Mouse (Mus musculus) lung, embryonic 15.5 days (tissue): ENCODE measurements around the gene Mark1. TPM values are rescaled to one million over a fixed set of nuclear protein-coding genes. Genes with fewer than 3 reads are reported as not detected.

Source experiments
- ATAC-seq: fragments of 200-750 bp; cut with Nextera tagmentation; 2 replicates; pipeline ENCODE4 v1.8.0; 2017; ENCODE audit warnings: moderate number of reproducible peaks, borderline replicate concordance; ENCODE audit not compliant: low FRiP score, low TSS enrichment; ENCODE audit errors: extremely low read depth
- H3K27ac ChIP-seq: fragments of 300-500 bp; sonication (generic); 2 replicates; pipeline ENCODE4 v1.5.1; 2015; ENCODE audit warnings: moderate library complexity, mild to moderate bottlenecking, inconsistent platforms
- H3K27me3 ChIP-seq: fragments of 300-500 bp; sonication (generic); 2 replicates; pipeline ENCODE4 v1.6.1; 2015; ENCODE audit warnings: inconsistent platforms
- H3K36me3 ChIP-seq: fragments of 300-500 bp; sonication (generic); 2 replicates; pipeline ENCODE4 v1.6.1; 2015; ENCODE audit warnings: inconsistent platforms
- H3K4me1 ChIP-seq: fragments of 300-500 bp; sonication (generic); 2 replicates; pipeline ENCODE4 v1.6.1; 2015; ENCODE audit warnings: inconsistent platforms
- H3K4me2 ChIP-seq: fragments of 300-500 bp; sonication (generic); 2 replicates; pipeline ENCODE4 v1.6.1; 2015; ENCODE audit warnings: inconsistent platforms, mild to moderate bottlenecking, moderate library complexity
- H3K4me3 ChIP-seq: fragments of 300-500 bp; sonication (generic); 2 replicates; pipeline ENCODE4 v1.5.1; 2015; ENCODE audit warnings: mild to moderate bottlenecking, inconsistent platforms
- H3K9ac ChIP-seq: fragments of 300-500 bp; sonication (generic); 2 replicates; pipeline ENCODE4 v1.6.1; 2015; ENCODE audit warnings: inconsistent platforms
- H3K9me3 ChIP-seq: fragments of 300-500 bp; sonication (generic); 2 replicates; pipeline ENCODE4 v1.6.1; 2016; ENCODE audit warnings: inconsistent platforms
- WGBS: fragments of 180-500 bp; shearing (Covaris S2); methylation state at CpG from one replicate; pipeline ENCODE4 v1.1.7; 2015; 5-methylcytosine and 5-hydroxymethylcytosine counted together
- polyA plus RNA-seq: library from polyadenylated mRNA; unstranded; fragments of >200 nt; fragmentation: Nextera tagmentation; extraction: Ambion mirVana; gene quantifications from 2 replicates; pipeline ENCODE4 v1.2.1, GENCODE M21; 2015

Gene Mark1
- polyA plus RNA-seq: 2.2 and 2.7 TPM in 2 replicates

DNA sequence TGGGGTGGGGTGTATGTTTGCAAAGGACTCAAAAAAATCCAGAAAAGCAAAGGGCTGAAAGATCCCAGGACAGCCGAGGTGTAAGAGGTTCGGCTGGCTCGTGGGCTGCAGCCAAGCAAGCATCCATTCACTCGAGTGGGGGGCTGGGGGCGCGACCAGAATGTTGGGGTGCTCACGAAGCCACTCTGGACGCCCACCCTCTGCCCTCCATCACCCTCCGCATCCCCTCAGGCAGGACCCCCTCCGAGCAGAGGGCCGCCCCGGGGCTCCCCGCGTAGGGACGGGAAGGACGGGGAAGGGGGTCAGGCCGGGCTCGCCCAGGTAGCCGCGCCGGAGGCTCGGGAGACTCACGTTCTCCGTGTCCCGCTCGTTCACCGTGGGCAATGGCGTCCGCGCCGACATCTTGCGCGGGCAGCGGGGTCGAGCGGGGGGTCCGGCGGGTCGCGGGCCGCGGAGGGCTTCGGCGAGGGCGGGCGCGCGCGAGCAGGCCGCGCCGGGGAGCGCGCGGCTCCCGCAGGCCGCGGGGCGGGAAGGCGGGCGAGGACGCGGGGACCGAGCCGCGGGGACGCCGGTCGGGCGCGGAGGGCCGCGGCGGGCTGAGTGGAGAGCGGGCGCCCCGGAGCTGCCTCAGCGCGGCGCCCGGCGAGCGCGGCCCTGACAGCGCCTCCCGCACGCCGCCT, at the start of gene Mark1:
TSS of gene Mark1 (minus strand) at position 500 of the 680 bp plus-strand sequence.
- WGBS: under 1% methylated on average over 80 of the region's 88 CpGs
- H3K9ac ChIP-seq: peak within 1 kb of the TSS; percentile 77
- H3K27ac ChIP-seq: no peak within 1 kb of the TSS
- H3K9me3 ChIP-seq: no peaks in the 10 kb centered on the region
- H3K4me2 ChIP-seq: peak within 1 kb of the TSS; percentile 81
- H3K27me3 ChIP-seq: peaks cover 5% of the 10 kb centered on the region
- H3K4me3 ChIP-seq: peak within 1 kb of the TSS; percentile 61
- no peaks in the 10 kb centered on the region for H3K36me3 ChIP-seq
- H3K4me1 ChIP-seq: peaks cover 10% of the 10 kb centered on the region
- ATAC-seq: peak; percentile 60; the same call in 1 of the 2 replicates

DNA sequence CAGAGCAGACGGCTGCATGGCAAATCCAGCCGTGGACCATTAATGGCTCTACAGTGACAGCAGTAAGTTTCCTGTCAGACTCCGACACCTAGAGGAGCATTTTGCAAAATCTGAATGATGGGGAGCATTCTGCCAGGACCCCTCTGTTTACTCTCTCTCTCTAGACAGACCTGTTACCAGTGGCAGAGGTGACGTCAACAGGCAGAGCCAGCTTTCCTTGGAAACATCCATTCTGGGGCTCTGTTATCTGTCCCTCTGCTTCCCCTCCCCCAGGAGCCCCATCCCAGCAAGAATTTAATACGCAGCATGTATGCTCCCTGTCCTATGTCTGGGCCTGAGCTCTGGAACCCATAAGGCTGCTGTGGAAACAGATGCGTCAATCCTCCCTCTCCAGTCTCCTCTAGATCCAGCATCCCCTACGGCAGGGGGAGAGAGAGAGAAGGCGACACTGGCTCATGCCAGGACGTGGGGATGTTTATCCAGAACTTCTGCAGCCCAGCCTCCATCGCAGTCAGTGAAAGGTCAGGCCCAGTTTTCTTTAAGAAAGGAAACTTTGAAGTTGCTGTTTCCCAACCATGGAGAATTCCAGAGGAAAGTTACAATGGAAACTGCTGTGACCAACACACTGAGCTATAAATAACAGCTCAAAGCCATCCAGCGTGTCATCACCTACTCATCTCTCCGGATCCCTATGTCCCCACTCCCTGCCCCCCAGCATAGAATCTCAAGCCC, 48.3 kb upstream of the Mark1 start:
- H3K36me3 ChIP-seq: no peaks in the 10 kb centered on the region
- no peak overlapping the region for H3K9ac ChIP-seq
- ATAC-seq: peak; percentile 81
- 31% methylated on average over 12 of the region's 12 CpGs for WGBS
- no peak overlapping the region for H3K4me2 ChIP-seq
- 0 out of 2 replicates have a peak, but pooled peaks cover 6% of the 10 kb centered on the region for H3K4me1 ChIP-seq
- H3K27me3 ChIP-seq: no peaks in the 10 kb centered on the region
- peak overlapping the region; percentile 58; the same call in 1 of the 2 replicates for H3K27ac ChIP-seq
- H3K4me3 ChIP-seq: no peak overlapping the region
- no peaks in the 10 kb centered on the region for H3K9me3 ChIP-seq

DNA sequence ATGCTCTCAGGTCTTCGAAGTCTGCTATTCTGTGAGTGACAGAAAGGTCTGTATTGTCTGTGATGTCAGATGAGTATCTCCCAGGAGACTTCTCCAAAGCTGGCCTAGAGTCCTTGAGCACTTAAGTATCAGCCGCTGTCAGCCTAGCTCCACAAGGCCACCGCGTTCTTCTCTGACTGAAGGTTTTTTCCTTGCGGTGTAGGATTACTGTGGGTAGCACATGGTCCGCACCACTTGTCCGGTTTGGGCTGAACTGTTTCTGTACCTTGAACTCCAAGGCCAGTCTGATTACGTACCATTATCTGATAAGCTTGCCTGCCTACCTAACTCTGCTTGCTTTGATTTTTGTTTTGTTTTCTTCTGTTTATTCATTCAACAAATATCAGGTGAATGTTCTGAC, 47.1 kb upstream of the Mark1 start:
- no peak overlapping the region for H3K4me3 ChIP-seq
- 0 out of 2 replicates have a peak, but pooled peaks cover 6% of the 10 kb centered on the region for H3K4me1 ChIP-seq
- H3K9me3 ChIP-seq: no peaks in the 10 kb centered on the region
- no peak overlapping the region for H3K27ac ChIP-seq
- no peak overlapping the region for H3K9ac ChIP-seq
- no peaks in the 10 kb centered on the region for H3K27me3 ChIP-seq
- WGBS: 82% methylated on average over 8 of the region's 8 CpGs
- H3K4me2 ChIP-seq: no peak overlapping the region
- no peak for ATAC-seq
- H3K36me3 ChIP-seq: no peaks in the 10 kb centered on the region

DNA sequence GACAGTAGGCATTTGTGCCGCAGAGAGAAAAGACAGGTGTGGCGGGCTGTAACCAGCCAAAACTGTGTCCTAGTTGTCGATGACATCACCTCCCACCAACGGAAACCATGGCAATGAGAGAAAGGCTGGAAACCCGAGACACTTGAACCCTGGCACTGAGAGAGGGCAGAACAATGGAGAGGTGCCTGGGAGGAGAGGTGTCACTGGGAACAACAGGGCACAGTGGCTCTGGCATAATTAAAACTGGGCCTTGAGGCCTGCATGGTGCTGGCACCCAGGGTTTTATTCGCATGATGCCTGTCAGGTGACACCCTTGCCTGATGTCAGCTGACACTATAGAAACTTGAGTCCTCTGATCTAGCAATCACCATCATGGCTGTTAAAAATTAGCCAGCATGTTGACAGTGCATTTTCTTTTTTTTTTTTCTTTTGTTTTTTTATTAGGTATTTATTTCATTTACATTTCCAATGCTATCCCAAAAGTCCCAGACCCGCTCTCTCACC, 38.9 kb upstream of the Mark1 start:
- H3K27ac ChIP-seq: no peak overlapping the region
- ATAC-seq: no peak
- no peaks in the 10 kb centered on the region for H3K36me3 ChIP-seq
- no peaks in the 10 kb centered on the region for H3K27me3 ChIP-seq
- no peaks in the 10 kb centered on the region for H3K9me3 ChIP-seq
- no peak overlapping the region for H3K4me2 ChIP-seq
- 49% methylated on average over 7 of the region's 7 CpGs for WGBS
- H3K4me1 ChIP-seq: no peaks in the 10 kb centered on the region
- no peak overlapping the region for H3K9ac ChIP-seq
- no peak overlapping the region for H3K4me3 ChIP-seq

DNA sequence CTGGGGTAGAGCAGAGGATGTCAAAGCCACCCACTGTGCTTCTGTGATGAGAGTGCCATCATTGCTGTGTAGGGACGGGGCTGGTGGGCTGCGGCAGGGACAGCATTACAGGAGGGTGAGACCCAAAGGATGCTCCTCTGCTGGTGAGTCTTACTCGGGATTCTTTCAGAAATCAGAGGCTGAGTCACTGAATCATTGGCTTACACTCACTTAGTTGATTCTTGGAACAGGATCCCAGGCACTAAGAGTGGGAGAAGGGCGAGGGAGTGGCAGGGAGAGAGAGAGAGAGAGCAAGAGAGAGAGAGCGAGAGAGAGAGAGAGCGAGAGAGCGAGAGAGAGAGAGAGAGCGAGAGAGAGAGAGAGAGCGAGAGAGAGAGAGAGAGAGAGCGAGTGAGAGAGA, 31.2 kb upstream of the Mark1 start:
- Histone ChIP-seq H3K9ac (no peak overlapping the region), H3K4me3 (no peak overlapping the region), H3K27me3 (no peaks in the 10 kb centered on the region), H3K4me1 (no peaks in the 10 kb centered on the region), H3K36me3 (no peaks in the 10 kb centered on the region), H3K9me3 (no peaks in the 10 kb centered on the region), H3K4me2 (no peak overlapping the region), H3K27ac (no peak overlapping the region)
- ATAC-seq: no peak
- WGBS: 81% methylated on average over 10 of the region's 10 CpGs

DNA sequence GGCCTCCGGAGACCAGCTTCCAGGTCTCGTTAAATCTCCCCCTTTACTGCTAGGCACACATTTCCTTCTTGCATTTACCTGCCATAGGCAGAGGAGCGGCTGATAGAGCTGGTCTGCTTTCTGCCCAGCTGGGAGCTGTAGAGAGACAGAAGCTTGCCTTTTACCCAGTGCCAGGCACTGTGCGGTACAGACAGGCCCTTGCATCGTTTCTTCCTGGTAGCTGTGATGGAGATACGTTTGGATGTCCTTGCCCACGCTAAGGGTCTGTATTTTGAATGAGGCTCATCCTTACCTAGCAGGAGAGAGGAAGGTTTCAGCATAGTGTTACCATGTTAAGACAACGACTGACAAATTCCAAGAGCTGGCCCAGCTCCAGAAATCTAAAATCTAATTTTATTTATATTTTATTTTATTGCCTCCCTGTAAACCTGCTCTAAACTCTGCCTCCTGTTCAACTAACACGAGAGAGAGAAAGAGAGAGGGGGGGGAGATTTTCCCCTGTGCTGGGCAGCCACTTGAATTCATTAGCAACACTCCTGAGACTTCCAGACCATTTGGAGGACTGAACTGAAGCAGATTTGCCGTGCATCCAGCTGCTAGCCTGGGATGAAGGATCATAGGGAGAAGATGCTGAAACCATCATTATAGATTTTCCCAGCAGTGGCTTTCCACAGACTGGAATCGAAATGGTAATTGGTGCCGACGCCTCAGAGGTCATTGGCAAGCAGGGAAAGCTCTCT, 21.2 kb upstream of the Mark1 start:
- Histone ChIP-seq H3K9ac (no peak overlapping the region), H3K27ac (no peak overlapping the region), H3K4me1 (no peaks in the 10 kb centered on the region), H3K4me2 (no peak overlapping the region), H3K4me3 (no peak overlapping the region), H3K9me3 (no peaks in the 10 kb centered on the region), H3K36me3 (no peaks in the 10 kb centered on the region), H3K27me3 (no peaks in the 10 kb centered on the region)
- no peak for ATAC-seq
- 69% methylated on average over 13 of the region's 13 CpGs for WGBS

DNA sequence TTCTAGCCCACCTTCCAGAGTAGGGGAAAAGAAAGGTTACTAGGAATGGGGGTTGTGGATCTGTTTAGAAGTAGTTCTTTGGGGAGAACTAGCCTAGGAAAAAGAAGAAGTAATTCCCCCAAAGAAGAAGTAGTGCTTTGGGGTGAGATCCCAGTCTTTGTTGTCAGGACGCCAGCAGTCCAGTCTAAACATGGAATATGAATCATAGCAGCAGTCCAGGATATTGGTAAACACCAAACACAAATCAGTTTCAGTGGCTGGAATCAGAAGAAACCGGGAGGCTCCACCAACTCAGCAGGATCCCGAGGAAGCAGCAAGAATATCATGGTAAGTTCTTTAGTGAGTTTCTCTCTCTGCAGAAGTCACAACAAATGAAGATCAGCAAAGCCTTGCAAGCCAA, 13.2 kb upstream of the Mark1 start:
- H3K9me3 ChIP-seq: no peaks in the 10 kb centered on the region
- H3K4me3 ChIP-seq: no peak overlapping the region
- H3K27me3 ChIP-seq: no peaks in the 10 kb centered on the region
- no peaks in the 10 kb centered on the region for H3K4me1 ChIP-seq
- H3K9ac ChIP-seq: no peak overlapping the region
- no peak overlapping the region for H3K4me2 ChIP-seq
- H3K27ac ChIP-seq: no peak overlapping the region
- no peak for ATAC-seq
- WGBS: 61% methylated on average over 3 of the region's 3 CpGs
- H3K36me3 ChIP-seq: no peaks in the 10 kb centered on the region

DNA sequence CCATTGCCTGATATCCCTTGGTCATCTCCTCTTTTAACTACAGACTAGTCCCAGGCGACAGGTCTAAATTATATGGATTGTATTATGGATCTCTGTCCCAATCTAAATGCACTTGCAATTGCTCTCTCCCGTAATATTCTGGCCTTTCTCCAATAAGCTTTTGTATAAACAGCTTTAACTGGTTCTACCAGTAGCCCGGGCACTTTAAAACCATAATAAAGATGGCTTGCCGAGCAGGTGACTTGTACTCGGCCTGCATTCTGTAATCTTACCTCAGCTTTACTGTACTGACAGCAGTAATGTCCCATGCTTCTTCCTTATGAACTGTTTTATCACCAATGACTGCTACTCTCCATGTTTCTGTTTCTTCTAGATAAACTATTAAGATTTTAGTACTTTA, 7.7 kb upstream of the Mark1 start:
- Histone ChIP-seq H3K36me3 (no peaks in the 10 kb centered on the region), H3K4me3 (no peak overlapping the region), H3K27ac (no peak overlapping the region), H3K9ac (no peak overlapping the region), H3K27me3 (no peaks in the 10 kb centered on the region), H3K9me3 (no peaks in the 10 kb centered on the region), H3K4me2 (no peak overlapping the region), H3K4me1 (no peaks in the 10 kb centered on the region)
- no peak for ATAC-seq
- 55% methylated on average over 5 of the region's 5 CpGs for WGBS

DNA sequence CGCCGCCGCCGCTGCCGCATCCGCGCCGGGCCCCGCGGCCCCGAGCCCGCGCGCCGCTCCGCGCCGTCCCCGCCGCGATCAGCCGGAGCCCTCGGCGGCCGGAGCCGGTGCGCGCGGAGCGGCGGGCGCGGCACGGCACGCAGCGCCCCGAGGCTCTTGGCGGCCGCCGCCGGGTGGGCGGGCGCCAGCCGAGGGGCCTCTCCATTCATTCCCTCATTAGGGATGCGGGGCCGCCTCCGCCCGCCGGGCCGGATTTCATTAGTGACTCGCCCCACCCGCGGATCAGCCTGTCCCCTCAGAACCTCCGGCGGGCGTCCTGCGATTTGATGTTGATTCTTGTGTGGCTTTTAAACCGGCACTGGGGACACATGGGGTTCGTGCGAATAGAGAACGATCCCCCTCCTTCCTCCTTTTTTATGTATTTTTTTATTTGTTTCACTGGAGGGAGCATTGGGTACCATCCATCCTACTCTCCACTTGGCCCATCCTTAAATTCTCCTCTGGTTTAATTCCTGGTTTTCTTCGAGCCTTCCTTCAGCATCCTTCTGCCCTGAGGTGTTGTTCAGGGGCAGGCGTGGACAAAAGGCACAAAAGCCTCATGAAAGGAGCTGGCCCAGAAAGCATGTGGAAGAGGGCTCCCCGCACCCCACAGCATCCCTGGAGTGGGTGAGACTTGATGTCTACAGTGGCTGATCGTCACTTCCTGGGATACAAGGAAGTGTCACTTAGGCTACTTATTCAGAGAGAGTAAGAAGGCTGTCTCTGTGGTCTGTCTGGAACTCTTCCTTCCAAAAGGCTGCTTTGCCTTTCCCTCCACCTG, 620 bp upstream of the Mark1 start:
- no peaks in the 10 kb centered on the region for H3K9me3 ChIP-seq
- H3K4me1 ChIP-seq: peaks cover 10% of the 10 kb centered on the region
- no peak overlapping the region for H3K27ac ChIP-seq
- no peaks in the 10 kb centered on the region for H3K36me3 ChIP-seq
- peak overlapping the region; percentile 77 for H3K9ac ChIP-seq
- H3K4me3 ChIP-seq: peak overlapping the region; percentile 61
- peak; percentile 65; the same call in 1 of the 2 replicates for ATAC-seq
- under 1% methylated on average over 44 of the region's 65 CpGs for WGBS
- peaks cover 5% of the 10 kb centered on the region for H3K27me3 ChIP-seq
- peak overlapping the region; percentile 81 for H3K4me2 ChIP-seq

DNA sequence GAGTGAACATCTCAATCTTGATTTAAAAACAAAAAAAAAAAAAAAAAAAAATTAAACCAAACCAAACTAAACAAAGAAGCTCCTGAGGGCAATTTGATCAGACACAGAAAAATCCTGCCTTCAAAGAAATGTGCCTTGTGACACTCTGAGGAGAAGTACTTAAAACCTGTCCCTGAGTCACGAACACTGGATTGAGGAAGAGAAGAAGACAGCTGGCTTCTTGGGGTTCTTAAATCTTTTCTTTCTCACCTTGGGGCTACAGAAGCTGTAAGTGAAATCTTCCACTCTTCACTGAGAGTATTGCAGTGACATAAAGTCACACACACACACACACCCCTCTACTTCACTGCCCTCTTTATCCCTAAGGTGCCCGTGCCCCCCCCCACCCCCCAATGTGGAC, 739 bp downstream of the Mark1 start:
- H3K4me1 ChIP-seq: peaks cover 10% of the 10 kb centered on the region
- peak overlapping the region; percentile 61 for H3K4me3 ChIP-seq
- ATAC-seq: no peak; the same call in 1 of the 2 replicates
- H3K4me2 ChIP-seq: peak overlapping the region; percentile 81
- peak overlapping the region; percentile 77 for H3K9ac ChIP-seq
- no peak overlapping the region for H3K27ac ChIP-seq
- H3K36me3 ChIP-seq: no peaks in the 10 kb centered on the region
- peaks cover 5% of the 10 kb centered on the region for H3K27me3 ChIP-seq
- WGBS: 20% methylated on average over 2 of the region's 2 CpGs
- H3K9me3 ChIP-seq: no peaks in the 10 kb centered on the region

DNA sequence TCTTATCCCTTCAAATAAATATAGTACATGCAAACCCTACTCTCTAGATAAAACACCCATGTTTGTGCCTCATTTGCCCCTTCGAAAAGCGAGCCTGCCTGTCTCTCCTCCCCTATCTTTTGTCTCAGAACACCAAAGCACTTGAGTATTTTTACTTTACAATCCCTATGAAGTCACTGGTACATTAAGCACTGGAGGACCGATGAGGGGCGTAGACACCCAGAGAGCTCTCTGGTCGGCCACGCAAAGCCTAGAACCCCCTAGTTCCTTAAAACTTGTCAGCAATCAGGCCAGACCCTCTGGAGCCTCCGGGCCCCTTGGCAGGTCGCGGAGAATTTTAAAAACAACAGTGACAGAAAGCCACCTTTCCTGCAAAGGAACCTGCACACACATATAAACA, 1.2 kb downstream of the Mark1 start:
- Histone ChIP-seq H3K9ac (no peak overlapping the region), H3K9me3 (no peaks in the 10 kb centered on the region), H3K27me3 (peaks cover 5% of the 10 kb centered on the region), H3K36me3 (no peaks in the 10 kb centered on the region), H3K4me3 (peak overlapping the region; percentile 13; the same call in 1 of the 2 replicates), H3K27ac (no peak overlapping the region), H3K4me1 (peaks cover 10% of the 10 kb centered on the region), H3K4me2 (peak overlapping the region; percentile 81)
- no peak for ATAC-seq
- WGBS: 56% methylated on average over 9 of the region's 9 CpGs
